Mouse (Mus musculus): ENCODE measurements around the gene Abl2.

The Abl2 gene

DNA sequence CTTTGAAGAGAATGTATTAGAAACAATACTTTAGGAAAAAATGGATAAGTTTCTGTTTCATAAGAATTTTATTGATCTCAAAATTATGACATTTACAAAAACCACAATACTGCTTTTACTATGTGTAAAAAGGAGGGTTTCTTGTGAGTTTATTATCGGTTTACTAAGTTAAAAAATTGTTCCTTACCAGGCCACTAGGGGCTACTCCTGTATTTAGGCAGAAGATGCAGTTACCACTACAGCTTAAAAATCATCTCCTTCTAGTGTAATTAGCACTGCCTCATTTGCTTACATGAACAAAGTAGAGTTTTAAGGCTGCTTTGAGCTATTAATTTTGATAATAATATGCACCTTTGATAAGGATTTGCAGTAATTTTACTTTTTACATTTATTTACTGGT is 25.6 kb downstream of the Abl2 start:
- DNase-seq (ENCODE audit: low read depth, low spot score), result peak; percentile 47

DNA sequence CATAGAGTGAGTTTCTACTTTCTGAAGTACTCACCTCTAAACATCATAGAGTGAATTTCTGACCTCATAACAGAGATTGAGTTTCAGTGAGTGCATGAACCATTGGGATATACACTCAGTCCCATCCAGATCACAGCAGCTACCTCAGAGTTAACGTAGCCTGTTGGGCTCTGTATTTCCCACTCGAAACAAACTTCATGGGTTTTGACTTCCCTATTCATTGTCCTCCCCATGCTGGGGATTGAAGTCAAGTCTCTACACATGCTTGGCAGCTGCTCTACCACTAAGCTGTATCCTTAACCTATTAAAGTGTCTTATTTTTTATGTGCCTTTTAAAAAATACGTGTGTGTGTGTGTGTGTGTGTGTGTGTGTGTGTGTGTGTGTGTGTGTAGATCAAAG is 26.9 kb downstream of the Abl2 start:
- no peak for DNase-seq (ENCODE audit: low read depth, low spot score)

DNA sequence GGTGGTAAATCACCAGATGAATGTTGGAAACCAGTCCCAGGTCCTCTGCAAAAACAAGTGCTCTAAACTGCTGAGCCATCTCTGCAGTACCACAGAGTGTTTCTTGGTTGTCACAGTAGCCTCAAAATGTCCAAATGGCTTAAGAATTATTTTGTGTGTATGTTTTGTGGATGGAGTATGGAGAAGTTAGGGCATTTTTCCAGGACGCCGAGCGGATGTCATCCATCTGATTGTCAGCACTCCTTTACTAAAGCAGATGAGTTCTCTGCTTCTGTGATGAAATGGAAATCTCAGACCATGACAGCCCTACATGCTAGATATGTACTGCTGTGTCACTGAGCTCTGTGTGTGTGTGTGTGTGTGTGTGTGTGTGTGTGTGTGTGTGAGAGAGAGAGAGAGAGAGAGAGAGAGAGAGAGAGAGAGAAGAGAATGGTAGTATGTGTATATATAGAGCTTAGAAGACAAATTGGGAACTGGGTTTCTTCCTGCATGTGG is 31.3 kb downstream of the Abl2 start:
- DNase-seq (ENCODE audit: low read depth, low spot score), result no peak

DNA sequence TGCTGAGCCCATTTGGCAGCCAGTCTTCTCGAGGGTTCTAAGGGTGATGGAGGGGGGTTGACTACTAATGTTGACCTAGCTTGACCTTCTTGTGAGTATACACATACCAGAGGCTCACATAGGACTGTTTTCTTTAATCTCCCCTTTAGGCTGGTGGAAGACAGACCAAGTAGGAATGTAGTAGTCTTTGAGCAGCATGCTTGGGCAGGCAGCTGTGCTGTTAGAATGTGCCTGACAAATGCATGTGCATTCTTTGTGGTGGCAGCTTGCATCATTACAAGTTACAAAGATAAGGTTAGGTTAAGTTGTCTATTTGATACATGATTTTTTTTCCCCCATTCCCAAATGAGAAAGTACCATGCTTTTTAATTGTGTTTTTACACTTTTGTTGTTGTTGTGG is 31.8 kb downstream of the Abl2 start:
- no peak for DNase-seq (ENCODE audit: low read depth, low spot score)

DNA sequence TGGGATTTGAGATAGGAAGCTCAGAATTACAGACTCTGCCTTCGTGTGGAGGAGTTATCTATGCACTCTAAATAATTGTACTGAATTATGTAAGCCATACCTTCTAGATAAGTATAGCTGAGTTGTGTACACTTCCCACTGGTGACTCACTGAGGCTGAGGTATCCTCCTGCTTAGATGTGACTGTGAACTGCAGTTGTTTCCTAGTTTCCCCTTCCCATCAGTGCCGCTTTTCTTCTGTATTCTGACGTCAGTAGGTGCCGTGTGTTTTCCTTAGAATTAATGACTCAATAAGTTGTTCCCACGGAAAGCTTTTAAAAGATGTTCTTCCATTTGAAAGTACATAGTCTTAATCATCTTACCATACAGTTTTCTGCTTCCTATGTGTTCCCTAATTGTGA is 34.7 kb downstream of the Abl2 start:
- no peak for DNase-seq (ENCODE audit: low read depth, low spot score)

DNA sequence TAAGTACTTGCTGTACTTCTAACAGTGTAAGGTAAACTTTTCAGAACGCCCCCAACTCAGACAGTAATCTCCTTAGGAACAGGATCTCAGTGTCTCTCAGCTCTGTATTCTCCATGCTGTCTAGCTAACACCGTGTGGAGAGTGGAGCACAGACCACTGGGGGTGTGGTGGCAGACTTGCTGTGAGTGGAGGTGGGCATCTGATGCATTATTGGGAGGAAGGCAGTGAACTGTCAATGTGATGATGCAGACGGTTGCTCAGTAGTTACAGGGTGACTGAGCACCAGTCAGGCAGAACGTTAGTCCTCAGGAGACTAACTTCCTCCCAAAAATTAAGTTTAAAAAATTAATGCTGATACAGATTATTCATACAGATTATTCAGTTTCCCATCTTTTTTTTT is 38.5 kb downstream of the Abl2 start:
- DNase-seq (ENCODE audit: low read depth, low spot score), result no peak

DNA sequence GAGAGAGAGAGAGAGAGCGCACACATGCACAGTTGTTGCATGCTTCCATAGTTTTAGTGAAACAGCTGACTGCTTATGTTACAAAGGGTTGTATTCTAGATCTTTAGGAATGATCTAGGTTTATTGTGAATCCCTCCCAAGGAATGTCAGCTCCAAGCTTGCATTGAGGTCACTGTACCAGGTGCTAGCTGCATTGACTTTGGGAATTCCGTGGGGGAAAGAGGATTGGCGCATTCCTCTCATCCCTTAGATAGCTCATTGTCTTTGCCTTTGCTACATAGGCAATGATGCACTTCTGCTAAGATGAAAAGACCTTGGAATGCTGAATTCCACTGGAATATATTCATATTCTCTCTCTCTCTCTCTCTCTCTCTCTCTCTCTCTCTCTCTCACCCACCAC is 44.0 kb downstream of the Abl2 start:
- no peak for DNase-seq (ENCODE audit: low read depth, low spot score)

DNA sequence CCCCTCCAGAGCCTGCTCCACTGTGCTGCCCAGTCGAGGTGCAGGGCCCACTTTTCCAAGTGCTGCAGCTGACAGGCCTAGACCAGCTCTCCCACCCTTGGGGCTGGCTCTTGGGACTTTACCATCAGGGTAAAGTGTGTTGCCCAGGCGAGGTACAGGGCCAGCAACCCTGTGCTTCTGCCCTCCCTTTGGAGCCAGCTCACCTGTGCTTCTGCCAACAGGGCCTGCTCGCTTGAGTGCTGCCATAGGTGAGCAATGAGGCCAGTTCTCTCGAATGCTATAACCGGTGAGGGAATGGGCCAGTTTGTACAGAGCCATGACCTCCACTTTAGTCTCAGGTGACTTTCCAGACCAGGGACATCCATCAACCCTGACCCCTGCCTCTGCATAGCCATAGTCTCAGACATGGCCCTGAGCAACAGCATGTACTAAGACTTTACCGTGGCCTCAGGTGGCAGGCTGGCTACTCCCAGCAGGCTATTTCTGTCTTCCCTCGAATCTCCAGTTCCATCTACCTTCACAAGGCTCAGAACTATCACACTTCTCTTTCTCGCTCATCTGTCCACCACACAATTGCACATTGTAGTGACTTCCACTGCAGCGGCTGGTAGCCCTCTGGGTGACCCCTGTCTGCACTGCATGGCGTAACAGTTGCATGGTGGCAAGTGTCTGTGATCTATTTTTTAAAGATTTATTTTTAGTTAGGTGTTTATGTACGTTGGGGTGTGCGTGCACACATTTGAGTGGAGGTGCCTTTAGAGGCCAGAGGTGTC is 46.7 kb downstream of the Abl2 start:
- DNase-seq (ENCODE audit: low read depth, low spot score), result no peak

DNA sequence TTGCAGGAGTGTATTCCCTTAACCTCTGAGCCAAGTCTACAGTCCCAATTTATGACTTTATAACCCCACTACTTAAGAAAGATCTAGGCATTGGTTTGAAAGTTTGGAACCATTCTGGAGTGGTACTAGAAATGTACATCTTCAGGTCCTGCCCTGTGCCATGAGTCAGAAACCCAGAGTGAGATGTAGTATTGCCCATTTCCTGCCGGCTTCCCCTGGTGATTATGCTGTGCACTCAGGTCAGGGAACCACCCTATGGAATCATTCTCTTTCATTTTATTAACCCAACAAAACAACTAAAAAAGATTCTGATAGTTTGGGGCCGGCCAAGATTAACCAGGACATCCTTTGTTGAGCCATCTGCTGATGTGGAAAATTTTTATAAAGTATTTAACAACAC is 47.4 kb downstream of the Abl2 start:
- no peak for DNase-seq (ENCODE audit: low read depth, low spot score)

DNA sequence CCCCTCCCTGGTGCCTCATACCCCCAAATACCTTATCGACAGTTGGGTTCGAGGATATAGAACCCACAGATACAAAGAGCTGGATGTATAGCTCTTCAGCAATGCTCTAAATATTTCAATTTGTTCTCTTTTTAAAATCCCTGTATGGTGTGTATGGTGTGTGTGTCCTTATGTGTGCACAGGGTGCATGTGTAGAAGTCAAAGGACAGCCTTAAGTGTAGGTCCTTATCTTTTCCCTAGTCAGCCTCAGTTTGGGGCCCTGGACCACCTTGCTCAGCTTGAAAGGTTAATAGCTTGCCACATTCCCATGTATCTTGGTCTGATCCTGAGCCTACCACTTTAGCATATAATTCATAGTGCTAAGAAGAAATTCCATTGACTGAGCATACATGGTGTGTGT is 49.9 kb downstream of the Abl2 start:
- DNase-seq (ENCODE audit: low read depth, low spot score), result no peak

DNA sequence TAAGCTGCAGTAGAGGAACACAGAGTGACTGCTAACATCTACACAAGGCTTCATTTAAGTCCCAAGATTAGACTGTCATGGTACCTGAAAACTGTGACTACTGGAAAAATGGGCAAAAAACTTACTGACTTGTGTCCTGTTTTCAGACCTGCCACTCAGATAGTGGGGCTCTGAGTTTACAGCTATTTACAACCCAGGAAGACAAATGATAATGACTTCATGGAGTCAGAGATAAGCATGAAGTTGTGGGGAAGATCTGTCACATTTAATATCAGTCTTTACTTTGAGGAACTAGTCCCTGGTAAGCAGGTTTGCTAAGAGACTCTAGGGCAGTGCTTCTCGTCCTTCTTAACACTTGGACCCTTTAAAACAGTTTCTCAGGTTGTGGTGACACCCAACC is 51.7 kb downstream of the Abl2 start:
- no peak for DNase-seq (ENCODE audit: low read depth, low spot score)

DNA sequence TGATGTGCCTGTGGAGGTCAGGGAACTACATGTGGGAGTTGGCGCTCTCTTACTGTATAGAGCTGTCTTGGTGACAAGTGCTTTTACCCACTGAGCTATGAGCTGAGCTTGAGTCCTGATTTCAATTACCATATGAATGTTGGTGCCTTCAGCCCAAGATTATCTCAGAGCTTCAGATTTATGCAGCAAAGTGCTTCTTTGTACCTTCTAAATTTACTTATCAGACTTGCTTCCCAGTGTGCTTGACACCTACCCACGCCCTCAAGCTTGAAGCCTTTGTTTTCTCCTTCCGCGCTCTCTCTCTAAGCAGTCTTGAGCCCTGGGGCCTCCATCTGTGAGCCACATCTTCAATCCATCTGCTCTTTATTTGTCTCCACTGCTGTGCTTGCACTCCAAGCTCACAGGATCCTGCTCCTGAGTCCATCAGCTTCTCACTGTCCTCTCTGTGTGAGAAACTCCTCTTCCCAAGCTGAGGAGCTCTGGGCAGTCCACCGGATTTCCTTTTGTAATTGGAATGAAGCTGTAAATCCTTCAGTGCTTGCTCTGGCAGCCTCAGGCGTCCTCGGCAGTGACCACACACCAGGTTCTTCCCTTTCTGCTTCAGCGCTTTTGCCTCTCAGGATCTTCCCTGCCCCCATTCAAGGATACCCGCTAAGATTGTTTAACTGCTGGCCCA is 55.4 kb downstream of the Abl2 start:
- DNase-seq (ENCODE audit: low read depth, low spot score), result no peak

DNA sequence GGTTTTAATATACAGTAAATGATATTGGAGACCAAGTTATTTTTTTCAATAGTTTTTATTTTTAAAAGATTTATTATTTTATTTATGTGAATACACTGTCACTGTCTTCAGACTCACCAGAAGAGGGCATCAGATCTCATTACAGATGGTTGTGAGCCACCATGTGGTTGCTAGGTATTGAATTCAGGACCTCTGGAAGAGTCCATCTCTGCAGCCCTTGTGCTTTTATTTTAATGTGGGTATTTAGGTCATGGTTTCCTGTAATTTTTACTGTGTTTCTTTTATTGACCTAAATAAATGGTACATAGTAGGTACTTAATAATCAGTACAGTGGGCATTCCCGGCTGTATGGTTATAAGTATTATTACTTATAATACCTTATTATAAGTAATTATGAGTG is 56.1 kb downstream of the Abl2 start:
- DNase-seq (ENCODE audit: low read depth, low spot score), result peak; percentile 15

DNA sequence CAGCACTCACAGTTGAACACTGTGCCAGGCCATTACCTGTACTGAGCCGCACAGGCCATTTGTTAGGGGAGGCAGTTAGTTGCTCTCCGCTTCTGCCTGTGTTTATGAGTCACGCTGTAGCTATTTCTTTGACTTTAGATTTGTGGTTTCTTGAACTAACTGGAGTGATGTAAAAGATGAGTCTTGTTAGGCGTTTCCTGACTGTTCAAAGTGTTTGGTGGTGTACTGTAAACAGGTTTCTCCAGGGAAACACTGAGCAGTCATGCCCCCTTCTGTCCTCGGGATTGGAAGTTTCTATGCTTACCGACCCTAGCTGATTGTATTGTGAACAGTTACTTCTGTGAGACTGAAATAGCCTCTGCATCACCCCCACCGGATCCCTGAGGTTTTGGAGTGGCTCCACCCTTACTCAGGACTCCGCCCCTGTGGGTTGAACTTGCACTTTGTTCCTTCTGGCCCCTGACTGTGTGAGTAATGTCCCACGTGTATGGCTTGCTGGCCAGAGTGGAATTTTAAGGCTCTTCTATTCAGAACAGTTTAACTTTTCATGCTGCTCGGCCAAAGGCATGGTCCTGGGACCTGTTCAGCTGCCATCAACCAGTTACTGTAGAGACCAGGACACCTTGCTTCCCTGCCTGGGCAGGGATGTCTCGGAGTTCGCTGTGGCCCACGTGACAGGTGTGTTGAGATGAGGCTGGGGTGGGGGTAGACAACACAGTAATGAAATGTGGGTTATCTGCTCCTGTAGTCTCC is 57.0 kb downstream of the Abl2 start:
- peak; percentile 83 for DNase-seq (ENCODE audit: low read depth, low spot score)

DNA sequence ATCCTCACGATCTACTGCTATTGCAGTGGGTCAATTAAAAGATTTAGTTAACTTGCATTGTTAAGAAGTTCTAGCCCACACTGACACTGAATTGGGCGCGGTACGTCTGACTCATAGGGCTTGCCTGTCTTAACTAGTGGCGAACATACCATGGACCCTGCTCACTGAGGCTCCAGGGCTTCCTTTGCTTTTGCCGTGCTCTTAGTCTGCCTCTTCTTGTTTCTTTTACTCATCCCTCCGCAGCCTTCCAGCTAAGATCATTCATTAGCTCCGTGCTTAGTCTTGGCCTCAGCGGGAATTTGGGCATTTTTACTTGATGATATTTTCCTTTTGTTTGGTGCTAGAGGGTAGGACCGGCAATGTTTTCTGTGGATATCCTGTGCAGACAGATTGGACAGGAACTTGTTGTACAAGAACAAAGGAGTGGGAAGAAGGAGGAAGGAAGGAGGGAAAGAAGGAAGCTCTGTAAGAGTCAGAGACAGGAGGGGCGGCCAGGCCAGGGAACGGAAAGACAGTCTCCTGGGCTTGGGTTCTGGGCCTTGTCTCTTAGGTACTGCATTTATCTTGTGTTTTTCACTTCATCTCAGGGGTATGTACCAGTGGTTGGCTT is 58.5 kb downstream of the Abl2 start:
- DNase-seq (ENCODE audit: low read depth, low spot score), result peak; percentile 25

DNA sequence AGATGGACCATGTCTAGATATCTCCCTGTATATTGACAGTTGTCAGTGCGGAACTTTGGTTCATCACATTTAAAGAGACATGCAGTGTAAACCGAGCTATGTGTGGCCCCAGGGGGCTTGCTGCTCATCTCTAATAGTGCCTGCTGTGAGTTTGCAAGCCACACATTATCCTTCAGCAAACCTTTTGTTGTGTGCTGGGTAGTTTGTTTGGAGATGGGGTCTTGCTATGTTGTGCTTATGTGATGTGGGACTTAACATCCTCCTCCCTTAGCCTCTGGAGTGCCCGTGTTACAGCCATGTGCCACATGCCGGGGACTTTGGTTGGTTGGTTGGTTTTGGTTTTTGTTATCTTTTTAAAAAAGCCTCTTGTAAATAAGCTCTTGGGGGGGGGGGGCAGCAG is 59.2 kb downstream of the Abl2 start:
- no peak for DNase-seq (ENCODE audit: low read depth, low spot score)

DNA sequence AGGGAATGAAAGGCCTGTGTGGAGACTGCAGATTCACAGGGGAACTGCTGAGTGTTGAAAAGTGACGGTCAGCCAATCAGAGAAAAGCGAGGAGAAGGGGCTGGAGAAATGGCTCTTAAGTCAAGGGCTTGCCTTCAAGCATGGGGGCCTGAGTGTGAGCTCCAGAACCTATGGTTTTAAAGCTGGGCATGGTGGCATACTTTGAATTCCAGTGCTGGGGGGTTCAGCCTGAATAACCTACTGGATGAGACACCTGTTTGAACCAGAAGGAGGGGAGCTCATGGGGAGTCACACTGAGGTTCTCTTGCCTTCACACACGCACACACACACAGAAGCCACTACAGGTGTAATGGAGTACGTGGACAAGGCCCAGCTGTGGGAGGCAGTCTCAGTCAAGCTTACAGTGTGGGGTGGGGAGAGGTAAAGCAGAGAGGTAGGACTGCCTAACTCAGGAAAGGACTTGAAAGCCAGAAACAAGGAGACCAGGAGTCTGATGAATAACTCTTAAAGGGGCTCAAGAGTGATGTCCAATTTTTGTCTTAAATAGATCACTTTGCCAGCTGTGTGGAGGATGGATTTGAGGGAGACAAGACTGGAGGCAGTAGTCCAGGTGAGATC is 61.8 kb downstream of the Abl2 start:
- DNase-seq (ENCODE audit: low read depth, low spot score), result no peak

DNA sequence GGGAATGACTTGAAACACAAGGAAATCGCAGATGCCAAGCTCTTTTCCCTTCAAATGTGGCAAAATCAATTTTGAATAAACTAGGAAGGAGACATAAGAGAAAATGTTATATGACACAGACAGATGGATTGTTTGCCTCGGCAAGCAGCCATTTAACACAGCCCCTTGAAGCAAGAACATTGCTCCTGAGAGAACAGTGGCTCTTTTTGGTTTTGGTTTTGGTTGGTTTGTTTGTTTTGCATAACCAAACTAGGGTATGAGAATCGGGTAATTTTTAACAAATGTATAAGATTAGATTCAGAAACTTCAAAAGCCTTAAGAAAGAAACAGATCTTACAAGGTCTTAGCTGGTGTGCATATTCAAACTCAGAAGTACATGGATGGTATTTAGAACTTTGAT is 62.4 kb downstream of the Abl2 start:
- no peak for DNase-seq (ENCODE audit: low read depth, low spot score)

DNA sequence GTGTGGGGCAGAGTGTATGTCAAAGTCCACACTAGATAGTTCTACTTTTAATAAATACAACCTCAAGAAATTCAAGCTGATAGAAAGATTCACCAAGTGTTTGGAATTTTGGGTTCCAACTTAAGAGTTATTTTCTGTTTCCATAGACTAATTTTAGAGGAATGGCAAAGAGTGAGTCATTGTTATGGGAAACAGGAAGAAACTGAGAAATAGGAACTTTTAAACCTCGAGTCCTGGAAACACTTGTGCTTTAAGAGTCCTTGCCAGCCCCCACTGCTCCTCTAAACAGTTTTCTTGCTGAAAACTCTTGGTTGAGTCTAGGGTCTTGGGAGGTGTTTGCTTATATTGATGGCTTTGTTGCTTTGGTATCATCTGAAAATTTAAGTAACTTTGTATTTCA is 65.6 kb downstream of the Abl2 start:
- DNase-seq (ENCODE audit: low read depth, low spot score), result no peak

DNA sequence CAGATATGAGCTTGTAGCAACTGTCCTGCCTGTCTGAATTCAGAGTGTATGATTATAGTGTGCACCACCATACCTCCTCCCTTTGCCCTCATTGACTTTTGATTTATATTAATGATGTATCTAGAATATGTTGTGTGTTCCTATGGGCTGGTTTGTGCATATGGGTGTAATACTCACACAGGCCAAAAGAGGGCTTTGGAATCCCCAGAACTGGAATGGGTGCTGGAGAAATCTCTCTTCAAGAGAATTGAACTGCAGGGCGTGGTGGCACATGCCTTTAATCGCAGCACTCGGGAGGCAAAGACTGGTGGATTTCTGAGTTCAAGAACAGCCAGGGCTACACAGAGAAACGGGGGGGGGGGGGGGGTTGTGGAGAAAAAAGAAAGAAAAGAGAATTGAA is 68.1 kb downstream of the Abl2 start:
- DNase-seq (ENCODE audit: low read depth, low spot score), result peak; percentile 35

DNA sequence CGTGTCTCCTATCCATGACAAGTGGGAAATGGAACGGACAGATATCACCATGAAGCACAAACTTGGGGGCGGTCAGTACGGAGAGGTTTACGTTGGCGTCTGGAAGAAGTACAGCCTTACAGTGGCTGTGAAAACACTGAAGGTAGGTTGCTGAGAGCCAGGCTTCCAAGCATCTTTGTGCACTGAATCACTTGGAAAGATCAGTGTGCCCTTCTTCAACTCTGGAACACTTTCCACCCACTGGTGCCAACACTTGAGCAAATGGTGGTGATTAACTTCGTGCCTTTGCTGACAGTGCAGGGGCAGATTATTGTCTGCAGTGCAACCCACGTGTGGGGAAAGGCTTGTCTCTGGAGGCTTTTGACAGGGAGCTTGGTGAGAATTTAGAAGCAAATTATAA is 71.4 kb downstream of the Abl2 start:
- DNase-seq (ENCODE audit: low read depth, low spot score), result no peak

DNA sequence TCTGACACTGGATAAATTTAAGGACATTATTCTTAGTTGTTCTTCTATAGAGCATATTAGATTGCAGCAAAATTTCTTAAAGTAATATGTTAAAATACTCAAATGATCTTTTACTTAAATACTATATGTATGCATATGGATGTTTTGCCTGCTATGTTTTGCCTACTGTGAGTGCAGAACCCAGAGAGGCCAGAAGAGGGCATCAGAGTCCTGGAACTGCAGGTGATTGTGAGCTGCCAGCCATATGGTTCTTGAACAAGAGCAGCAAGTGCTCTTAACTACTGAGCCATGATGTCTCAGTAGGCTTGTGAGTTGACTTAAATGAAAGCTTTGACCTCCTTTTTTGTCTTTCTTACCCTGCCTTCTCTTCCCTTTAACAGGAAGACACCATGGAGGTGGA is 72.4 kb downstream of the Abl2 start:
- peak; percentile 49 for DNase-seq (ENCODE audit: low read depth, low spot score)
